Mouse (Mus musculus) lung, postnatal 14 days (tissue): ENCODE data around the gene Klhl6.

Source experiments
- DNase-seq: peaks from one replicate; pipeline ENCODE4 v3.0.0; 2021

The Klhl6 gene

GRCm38 (mm10) chr16:19968666-19969065 is 14.2 kb downstream of the Klhl6 start:
- no peak for DNase-seq

DNA sequence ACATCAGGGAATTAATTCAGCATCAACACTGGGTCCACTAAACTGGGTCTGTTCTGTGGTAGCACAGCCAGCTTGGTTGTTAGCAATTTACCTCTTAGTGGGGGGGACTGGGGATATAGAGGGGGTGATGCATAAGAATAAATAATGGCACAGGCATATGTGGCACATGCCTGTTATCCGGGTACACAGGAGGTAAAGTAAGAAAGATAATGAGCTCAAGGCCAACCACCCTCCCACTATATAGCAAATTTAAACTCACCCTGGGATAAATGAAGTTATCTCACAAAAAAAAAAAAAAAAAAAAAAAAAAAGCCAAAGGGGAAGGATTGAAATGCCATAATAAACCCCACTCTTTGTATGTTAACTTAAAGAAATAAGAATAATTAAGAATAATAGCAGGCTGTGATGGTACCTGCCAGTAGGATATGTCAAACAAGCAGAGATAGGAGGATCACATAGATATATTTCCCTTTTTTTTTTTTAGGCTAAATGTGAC is 14.9 kb downstream of the Klhl6 start:
- DNase-seq: no peak

DNA sequence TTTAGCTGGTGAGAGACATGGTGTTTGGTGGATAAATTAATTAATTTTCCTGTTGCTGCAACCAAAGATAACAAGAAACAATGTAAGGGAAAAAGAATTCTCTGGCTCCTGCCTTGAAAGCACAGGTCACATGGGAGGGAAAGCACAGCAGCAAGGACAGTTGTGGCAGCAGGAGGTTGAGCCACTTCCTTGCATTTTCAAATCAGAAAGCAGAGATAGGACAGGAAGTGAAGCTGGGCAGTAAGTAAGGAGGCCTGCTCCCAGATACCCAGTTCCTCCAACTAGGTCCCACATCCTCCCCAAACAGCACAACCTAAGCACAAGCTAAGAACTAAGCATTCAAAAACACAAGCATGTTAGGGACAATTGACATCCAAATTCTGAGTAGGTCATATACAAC is 15.9 kb downstream of the Klhl6 start:
- no peak for DNase-seq

DNA sequence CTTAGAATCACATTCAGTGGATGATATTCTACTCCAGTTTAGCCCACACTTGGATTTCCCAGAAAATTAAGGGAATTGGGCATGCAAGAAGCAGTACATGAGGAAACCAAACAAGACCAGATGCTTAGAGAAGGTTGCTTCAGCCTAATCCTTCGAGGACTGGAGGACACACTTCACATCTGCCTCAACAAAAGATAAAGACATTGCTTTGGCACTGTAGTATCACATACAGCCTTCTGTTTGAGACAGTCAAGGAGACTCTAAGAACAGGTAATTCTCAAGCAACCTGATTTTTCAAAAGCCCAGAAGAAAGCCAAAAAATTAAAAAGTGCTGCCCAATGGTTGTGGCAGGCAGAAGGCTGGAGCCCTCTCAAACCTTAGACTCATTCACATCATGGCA is 16.4 kb downstream of the Klhl6 start:
- DNase-seq: no peak

DNA sequence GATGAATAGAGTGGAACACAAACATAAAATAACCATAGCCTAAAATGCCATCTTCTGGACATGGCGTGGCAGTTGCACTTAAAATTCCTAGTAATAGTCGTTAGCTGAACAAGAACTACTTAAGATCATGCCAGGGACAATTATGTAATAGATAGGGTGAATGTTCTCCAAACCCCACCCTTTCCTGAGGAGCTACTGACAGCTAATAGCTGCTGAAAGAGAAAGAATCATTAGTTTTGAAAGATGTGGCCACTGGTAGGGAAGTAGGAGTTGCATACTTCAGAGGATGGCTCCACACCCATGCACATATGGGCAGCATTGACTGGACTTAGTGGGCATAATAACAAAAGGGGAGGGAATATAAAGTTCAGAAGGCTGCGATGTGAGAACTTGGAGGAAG is 19.9 kb downstream of the Klhl6 start:
- no peak for DNase-seq

DNA sequence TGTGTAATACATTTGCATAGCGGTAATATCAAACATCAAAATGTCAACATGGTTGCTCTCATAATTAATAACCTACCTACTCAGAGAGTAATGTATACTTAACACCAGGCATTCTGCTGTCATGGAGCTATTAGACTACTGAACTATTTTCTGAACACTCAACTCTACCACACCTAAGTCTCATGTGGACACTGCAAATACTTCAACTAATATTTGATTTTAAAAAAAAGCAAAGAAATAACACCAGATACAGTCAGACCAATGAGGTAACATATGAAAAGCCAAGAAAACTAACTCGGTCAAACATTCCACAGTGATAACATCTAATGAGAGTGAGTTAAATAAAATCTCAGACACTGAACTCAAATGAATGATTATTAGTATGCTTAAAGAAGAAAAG is 21.8 kb downstream of the Klhl6 start:
- no peak for DNase-seq

- no peak for DNase-seq
Observed at GRCm38 (mm10) chr16:19960407-19961058, 22.3 kb downstream of the Klhl6 start.

- DNase-seq: no peak
Observed at GRCm38 (mm10) chr16:19957051-19957450, 25.8 kb downstream of the Klhl6 start.

GRCm38 (mm10) chr16:19947336-19947735 is 35.5 kb downstream of the Klhl6 start:
- DNase-seq: no peak

GRCm38 (mm10) chr16:19946578-19947298 is 36.1 kb downstream of the Klhl6 start:
- no peak for DNase-seq

- DNase-seq: no peak
Observed at GRCm38 (mm10) chr16:19920823-19921222, 62.0 kb downstream of the Klhl6 start.

GRCm38 (mm10) chr16:19918286-19918685 is 64.6 kb downstream of the Klhl6 start:
- no peak for DNase-seq

DNA sequence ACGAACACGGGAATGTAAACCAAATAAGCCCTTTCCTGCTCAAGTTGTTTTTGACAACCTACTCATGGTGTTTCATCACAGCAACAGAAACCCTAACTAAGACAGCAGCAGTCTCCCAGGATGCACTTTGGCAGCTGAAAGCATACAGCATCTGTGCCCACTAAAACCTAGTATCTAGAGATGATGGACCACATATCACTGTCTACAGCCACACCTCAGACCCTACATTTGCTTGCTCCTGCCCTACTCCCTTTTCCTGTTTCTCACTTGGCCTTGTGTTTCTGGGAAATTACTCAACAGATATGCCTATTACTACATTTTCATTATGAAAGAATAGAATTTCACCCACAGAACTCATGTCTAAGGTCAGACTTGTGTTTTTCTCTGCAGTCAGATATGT is 70.3 kb downstream of the Klhl6 start:
- no peak for DNase-seq

- DNase-seq: peak; percentile 21
Observed at GRCm38 (mm10) chr16:19908291-19908690, 74.5 kb downstream of the Klhl6 start.

DNA sequence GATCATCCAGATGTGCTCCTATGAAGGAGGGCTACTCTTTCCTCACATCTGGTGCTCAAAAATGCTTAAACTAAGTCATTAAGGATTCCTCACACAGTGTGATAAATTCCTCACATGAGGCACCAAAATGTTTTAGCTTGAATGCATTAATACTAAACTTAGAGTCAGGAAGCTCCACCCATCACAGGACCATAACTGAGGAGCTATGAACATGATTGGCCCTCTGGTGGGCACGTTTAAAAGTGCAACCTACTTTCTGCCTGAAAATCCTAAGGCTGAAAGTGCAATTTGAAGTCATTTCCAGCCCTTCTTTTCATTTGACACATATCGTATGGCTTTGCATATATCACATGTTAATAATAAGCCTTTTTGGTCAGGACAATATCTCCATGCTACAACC is 75.7 kb downstream of the Klhl6 start:
- DNase-seq: peak; percentile 71

- DNase-seq: no peak
Observed at GRCm38 (mm10) chr16:19904734-19905479, 77.9 kb downstream of the Klhl6 start.

DNA sequence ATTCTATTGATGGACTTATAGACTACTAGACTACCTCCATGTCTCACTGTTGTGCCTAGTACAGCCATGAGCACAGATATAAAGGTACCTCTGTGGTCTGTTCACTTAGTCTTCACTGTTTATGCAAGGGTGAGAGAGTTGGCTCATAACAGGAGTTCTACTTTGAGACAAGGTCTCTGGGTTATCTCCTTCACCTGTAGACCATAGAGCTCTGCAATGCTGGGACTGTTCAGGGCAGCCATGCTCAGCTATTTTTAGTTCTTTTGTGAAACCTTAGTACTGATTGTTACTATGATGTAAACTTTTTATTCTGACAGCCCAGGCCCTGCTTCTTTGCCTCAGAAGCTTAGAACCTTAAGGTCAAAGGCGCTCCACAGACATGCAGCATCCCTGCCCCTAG is 79.0 kb downstream of the Klhl6 start:
- DNase-seq: no peak
